Comparison of ENCODE assay signal across 15 mouse cellular contexts in the genomic region with DNA sequence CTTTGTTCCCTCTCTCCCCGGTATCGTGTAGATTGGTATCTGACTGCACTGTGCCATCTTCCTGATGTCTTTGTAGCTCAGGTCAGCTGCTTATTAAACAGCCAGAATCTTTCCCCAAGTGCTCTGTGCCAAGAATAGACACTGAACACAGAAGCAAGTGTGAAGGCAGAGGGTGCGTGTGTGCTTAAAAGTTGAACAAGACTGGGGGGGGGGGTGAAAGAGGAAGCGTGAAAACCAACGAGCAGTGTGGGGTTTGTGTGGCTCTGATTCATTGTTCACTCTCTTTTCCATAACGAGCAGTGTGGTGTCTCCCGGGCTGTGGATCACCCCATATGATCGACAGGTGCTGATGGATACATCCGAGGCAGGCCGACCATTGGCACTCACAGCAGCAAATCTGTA. TPM values are rescaled to one million over a fixed set of nuclear protein-coding genes. Genes with fewer than 3 reads are reported as not detected.
A peak's percentile ranks its signal among the peaks of the same experiment; 100 is the strongest.
DNase-seq lines count a peak whose midpoint lies in the region; ATAC-seq and TF ChIP-seq lines count a peak whose summit lies in the region.
"Had no signal": no experiment of that assay in that cellular context is flagged by ENCODE, and none has a peak within 500 bp of the region (broad histone marks: within the 10 kb centered on the region; RNA-seq: fewer than 3 reads in every experiment).

No protein-coding gene starts in this region.

- peak; percentile 62 for TF ChIP-seq EP300 in CH12.LX (IDR thresholded peaks at IDR 0.05; ENCODE audit: low read length)

- TF ChIP-seq POLR2A in CH12.LX (IDR thresholded peaks at IDR 0.05; ENCODE audit: low read depth, low read length) = no peak

- in situ Hi-C loops in CH12.LX (cut with MboI; ENCODE audit: low pct_ligation_motif_present, low pct_unique_long_range_greater_than_20kb, low sequenced_read_pairs) = no loop called here

- no peak overlapping the region for H3K4me2 ChIP-seq in kidney, embryonic 15.5 days
- H3K4me2 ChIP-seq in CH12.LX (ENCODE audit: insufficient read depth, low read depth, poor library complexity, severe bottlenecking) = peak overlapping the region; percentile 16
- H3K4me2 ChIP-seq: lung, embryonic 14.5 days; neural tube, embryonic 15.5 days had no signal

- TF ChIP-seq RAD21 in CH12.LX (IDR thresholded peaks at IDR 0.05; ENCODE audit: low read depth, low read length) = no peak

- H3K9ac ChIP-seq in kidney, embryonic 15.5 days = no peak overlapping the region
- H3K9ac ChIP-seq in CH12.LX (ENCODE audit: insufficient read depth, low read depth) = 0 out of 2 replicates have a peak overlapping the region, but pooled peaks have one; percentile 40
- H3K9ac ChIP-seq: lung, embryonic 14.5 days; neural tube, embryonic 15.5 days had no signal

- no peaks in the 10 kb centered on the region for H3K9me3 ChIP-seq in kidney, embryonic 15.5 days (replicated peaks)
- H3K9me3 ChIP-seq in CH12.LX (replicated peaks; ENCODE audit: low read length) = no peaks in the 10 kb centered on the region
- H3K9me3 ChIP-seq: neural tube, embryonic 15.5 days had no signal

- 0 out of 2 replicates have a peak overlapping the region, but pooled peaks have one; percentile 24 for H3K27ac ChIP-seq in kidney, embryonic 15.5 days
- no peak overlapping the region for H3K27ac ChIP-seq in CH12.LX (ENCODE audit: insufficient read depth, low read depth)
- H3K27ac ChIP-seq in macrophage = peak overlapping the region; percentile 56
- H3K27ac ChIP-seq: neural tube, embryonic 15.5 days had no signal

- no peak for TF ChIP-seq CTCF in CH12.LX (conservative IDR thresholded peaks at IDR 0.05 in 1 of 2, IDR thresholded peaks at IDR 0.05 in 1 of 2; ENCODE audit: low read depth in 2 of 2, low read length in 2 of 2)

- H3K36me3 ChIP-seq in kidney, embryonic 15.5 days = no peaks in the 10 kb centered on the region
- H3K36me3 ChIP-seq in CH12.LX (replicated peaks in 1 of 2; ENCODE audit: control insufficient read depth in 1 of 2, insufficient read depth in 1 of 2, low read length in 1 of 2) (no peaks in the 10 kb centered on the region), macrophage (ENCODE audit: inconsistent target) (no peaks in the 10 kb centered on the region)
- H3K36me3 ChIP-seq: neural tube, embryonic 15.5 days had no signal

- 0 out of 2 replicates have a peak, but pooled peaks cover 5% of the 10 kb centered on the region for H3K4me1 ChIP-seq in kidney, embryonic 15.5 days
- H3K4me1 ChIP-seq in CH12.LX (ENCODE audit: control insufficient read depth in 1 of 2, insufficient read depth in 2 of 2) = peaks cover 20 to 44% of the 10 kb centered on the region in 2 experiments

- H3K79me2 ChIP-seq in CH12.LX (replicated peaks; ENCODE audit: control insufficient read depth, extremely low read depth, insufficient read depth, poor library complexity, severe bottlenecking) (no peaks in the 10 kb centered on the region), macrophage (ENCODE audit: inconsistent target) (no peaks in the 10 kb centered on the region)

- 73% methylated on average over 10 of the region's 10 CpGs for WGBS in kidney, embryonic 15.5 days
- under 1% methylated on average over 8 of the region's 10 CpGs for WGBS in macrophage (ENCODE audit: missing documents)

- dilution Hi-C loops in CH12.LX (cut with MboI; ENCODE audit: extremely low pct_ligation_motif_present, extremely low pct_unique_long_range_greater_than_20kb, low sequenced_read_pairs) = no loop called here

- H3K27me3 ChIP-seq in kidney, embryonic 15.5 days = no peaks in the 10 kb centered on the region
- H3K27me3 ChIP-seq in CH12.LX (replicated peaks) = no peaks in the 10 kb centered on the region
- H3K27me3 ChIP-seq: neural tube, embryonic 15.5 days; Patski had no signal

- no peak overlapping the region for H3K4me3 ChIP-seq in kidney, embryonic 15.5 days (replicated peaks)
- no peak overlapping the region for H3K4me3 ChIP-seq in CH12.LX (replicated peaks in 1 of 3; ENCODE audit: low read depth in 2 of 3, low read length in 2 of 3, poor library complexity in 1 of 3)
- no peak overlapping the region for H3K4me3 ChIP-seq in macrophage (ENCODE audit: inconsistent target)
- H3K4me3 ChIP-seq: neural tube, embryonic 15.5 days had no signal

- DNase-seq in kidney, adult 8-10 months = no peak
- DNase-seq in B cell, adult 2 months = peak; percentile 51
- peak; percentile 69 for DNase-seq in CH12.LX (ENCODE audit: extremely low read depth)
- no peak for DNase-seq in right cerebral cortex, adult 18-20 months
- no peak for DNase-seq in adrenal gland, adult 2 months
- no peak for DNase-seq in ovary, postnatal 14 days (ENCODE audit: low spot score)
- DNase-seq: gastrocnemius, postnatal 10 days; kidney, adult 11 months; layer of hippocampus, postnatal 36 days; lung, embryonic 14.5 days; spleen, adult 18-20 months had no signal

- no peak for ATAC-seq in kidney, embryonic 15.5 days (replicated peaks; ENCODE audit: low FRiP score)
- ATAC-seq: Patski had no signal

TF ChIP-seq in CH12.LX, 34 proteins besides CTCF, POLR2A, EP300 and RAD21 (continues in another document):
- TF ChIP-seq TCF12 (IDR thresholded peaks at IDR 0.05; ENCODE audit: low read depth, low read length) = peak; percentile 27; the same call in 1 of the 2 replicates
- no peak for TF ChIP-seq MAZ (IDR thresholded peaks at IDR 0.05; ENCODE audit: low read depth, low read length)
- no peak for TF ChIP-seq TBP (conservative IDR thresholded peaks at IDR 0.05; ENCODE audit: low read depth, low read length)
- TF ChIP-seq UBTF (IDR thresholded peaks at IDR 0.05; ENCODE audit: low read depth, low read length) = no peak
- no peak for TF ChIP-seq MAFK (IDR thresholded peaks at IDR 0.05; ENCODE audit: insufficient replicate concordance, low read length)
- TF ChIP-seq ELF1 (IDR thresholded peaks at IDR 0.05; ENCODE audit: low read depth, low read length) = no peak
- no peak for TF ChIP-seq POLR2AphosphoS2 (IDR thresholded peaks at IDR 0.05; ENCODE audit: low read depth, low read length)
- no peak for TF ChIP-seq JUN (IDR thresholded peaks at IDR 0.05; ENCODE audit: insufficient read depth, low read depth, low read length)
- TF ChIP-seq MAX (IDR thresholded peaks at IDR 0.05; ENCODE audit: low read length) = peak; percentile 65; the same call in 1 of the 2 replicates
- peak; percentile 41; the same call in 1 of the 2 replicates for TF ChIP-seq BHLHE40 (IDR thresholded peaks at IDR 0.05; ENCODE audit: low read depth, low read length)
- no peak for TF ChIP-seq ZNF384 (IDR thresholded peaks at IDR 0.05; ENCODE audit: low read depth, low read length)
- TF ChIP-seq SMC3 (IDR thresholded peaks at IDR 0.05; ENCODE audit: low read depth, low read length) = no peak
- no peak for TF ChIP-seq KAT2A (IDR thresholded peaks at IDR 0.05; ENCODE audit: insufficient replicate concordance, low read length)
- no peak for TF ChIP-seq PAX5 (IDR thresholded peaks at IDR 0.05; ENCODE audit: low read length)
- TF ChIP-seq USF2 (conservative IDR thresholded peaks at IDR 0.05; ENCODE audit: low read depth, low read length) = no peak
- no peak for TF ChIP-seq RCOR1 (conservative IDR thresholded peaks at IDR 0.05; ENCODE audit: low read depth, low read length)
- no peak for TF ChIP-seq USF1 (IDR thresholded peaks at IDR 0.05; ENCODE audit: low read depth, low read length)
- 0 out of 2 replicates have a peak, but pooled peaks have one; percentile 8 for TF ChIP-seq MYC (IDR thresholded peaks at IDR 0.05; ENCODE audit: low read depth, low read length)
- no peak for TF ChIP-seq JUND (conservative IDR thresholded peaks at IDR 0.05; ENCODE audit: low read depth, low read length)
- no peak for TF ChIP-seq CHD2 (IDR thresholded peaks at IDR 0.05; ENCODE audit: low read length)
- TF ChIP-seq MEF2A (IDR thresholded peaks at IDR 0.05; ENCODE audit: borderline replicate concordance, low read depth, low read length) = peak; percentile 83
- 0 out of 2 replicates have a peak, but pooled peaks have one; percentile 34 for TF ChIP-seq ETS1 (conservative IDR thresholded peaks at IDR 0.05; ENCODE audit: low read depth, low read length)
- no peak for TF ChIP-seq ZC3H11A (IDR thresholded peaks at IDR 0.05; ENCODE audit: low read depth, low read length)
- TF ChIP-seq E2F4 (IDR thresholded peaks at IDR 0.05; ENCODE audit: insufficient replicate concordance, low read depth, low read length) = no peak
- no peak for TF ChIP-seq HCFC1 (IDR thresholded peaks at IDR 0.05; ENCODE audit: low read depth, low read length)
- no peak for TF ChIP-seq GABPA (IDR thresholded peaks at IDR 0.05; ENCODE audit: insufficient replicate concordance, low read depth, low read length)
- no peak for TF ChIP-seq MXI1 (IDR thresholded peaks at IDR 0.05; ENCODE audit: low read depth, low read length)
- no peak for TF ChIP-seq CHD1 (IDR thresholded peaks at IDR 0.05; ENCODE audit: low read depth, low read length)
- no peak for TF ChIP-seq NELFE (IDR thresholded peaks at IDR 0.05; ENCODE audit: low read depth, low read length)

RNA-seq across cellular contexts. Expression of a gene that starts 4.7 kb away (rescaled TPM):
- 18.4 and 19.0 TPM in 2 replicates for polyA plus RNA-seq in kidney, embryonic 15.5 days (2015; fragmentation: Nextera tagmentation; extraction: Ambion mirVana)
- 15.7 and 20.6 TPM in 2 replicates for total RNA-seq in CH12.LX (2012; rRNA removed)
- total RNA-seq in CH12.LX (2014; rRNA removed) = 22.6 and 23.2 TPM in 2 replicates
- 27.2 and 31.7 TPM in 2 replicates for polyA plus RNA-seq in CH12.LX (2012; ENCODE audit: insufficient read length, low read depth)
- 10 to 100 TPM; 14.5 to 76.4 (median 50.6) TPM for total RNA-seq in macrophage (2018; cell fraction: chromatin; rRNA removed)
- 10 to 100 TPM; 31.2 to 51.8 (median 43.9) TPM for total RNA-seq in macrophage (2018; cell fraction: cytosol; rRNA removed)
- 10 to 100 TPM; 25.5 to 93.7 (median 52.4) TPM for total RNA-seq in macrophage (2018; cell fraction: nucleus; rRNA removed)
- polyA plus RNA-seq in macrophage (2018) = 40.6 to 51.7 TPM (median 46.4 TPM) in 3 replicates
- total RNA-seq in adrenal gland, adult 2 months (2021) = 10 to 100 TPM; 48.6 to 63.2 TPM
- polyA plus RNA-seq in adrenal gland, adult 2 months (2012; rRNA removed) = 31.4 and 36.7 TPM in 2 replicates

RNA-seq across cellular contexts. Expression of a gene that starts 10.7 kb away (rescaled TPM):
- 0.15 and 0.31 TPM in 2 replicates for polyA plus RNA-seq in kidney, embryonic 15.5 days (2015; fragmentation: Nextera tagmentation; extraction: Ambion mirVana)
- 7.3 and 9.1 TPM in 2 replicates for total RNA-seq in CH12.LX (2012; rRNA removed)
- total RNA-seq in CH12.LX (2014; rRNA removed) = 15.8 and 15.9 TPM in 2 replicates
- 16.6 and 20.8 TPM in 2 replicates for polyA plus RNA-seq in CH12.LX (2012; ENCODE audit: insufficient read length, low read depth)
- 10 to 100 TPM in 10 of 26 experiments, 1 to 10 TPM in 11, under 1 TPM in 3, not detected in 2; 0.78 to 15.8 (median 7.0) TPM for total RNA-seq in macrophage (2018; cell fraction: chromatin; rRNA removed)
- total RNA-seq in macrophage (2018; cell fraction: cytosol; rRNA removed) = 1 to 10 TPM; 1.7 to 6.5 (median 4.8) TPM
- total RNA-seq in macrophage (2018; cell fraction: nucleus; rRNA removed) = 10 to 100 TPM in 11 of 26 experiments, 1 to 10 TPM in 15; 1.8 to 18.2 (median 8.0) TPM
- 2.7 to 3.9 TPM (median 3.8 TPM) in 3 replicates for polyA plus RNA-seq in macrophage (2018)
- total RNA-seq in adrenal gland, adult 2 months (2021) = under 1 TPM; 0.37 to 0.38 TPM
- polyA plus RNA-seq in adrenal gland, adult 2 months (2012; rRNA removed) = not detected in 2 replicates
- polyA plus RNA-seq: neural tube, embryonic 15.5 days; Patski had no signal

Comparison
In these comparisons a context has a peak if more than half of its experiments do, and no peak if none do; other contexts are left out.
1. DNase-seq: peak in B cell, adult 2 months (2 of 2) and CH12.LX (single experiment); none in kidney, adult 8-10 months (0 of 2), right cerebral cortex, adult 18-20 months (single experiment), adrenal gland, adult 2 months (single experiment) and ovary, postnatal 14 days (single experiment).